Mouse (Mus musculus) bone marrow, adult 2 months (tissue): ENCODE measurements around the gene Il12a.

Experiments
- CTCF ChIP-seq: fragments of 200-500 bp; IDR thresholded peaks from 2 replicates; pipeline ENCODE4 v1.5.1; 2011; ENCODE audit warnings: low read length, control low read depth; ENCODE audit not compliant: control insufficient read depth, insufficient read depth
- POLR2A ChIP-seq: fragments of 200-500 bp; IDR thresholded peaks from 2 replicates; pipeline ENCODE4 v1.6.1; 2011; ENCODE audit warnings: low read depth, mild to moderate bottlenecking, control low read depth, low read length, borderline replicate concordance; ENCODE audit not compliant: control insufficient read depth

GRCm38 (mm10) chr3:68709198-68709797 is 18.9 kb downstream of the Il12a start:
- TF ChIP-seq CTCF = peak; percentile 94
- no peak for TF ChIP-seq POLR2A
